Mouse (Mus musculus) stomach, embryonic 15.5 days (tissue): ENCODE data around the gene Ppfia4. TPM values are rescaled to one million over a fixed set of nuclear protein-coding genes. Genes with fewer than 3 reads are reported as not detected.

ENCODE experiments used
- ATAC-seq: fragments of 200-750 bp; cut with Nextera tagmentation; 2 replicates; pipeline ENCODE4 v1.8.0; 2017; ENCODE audit warnings: low read depth, moderate number of reproducible peaks, moderate TSS enrichment; ENCODE audit not compliant: insufficient read depth, low FRiP score
- H3K27ac ChIP-seq: fragments of 300-500 bp; sonication (generic); 2 replicates; pipeline ENCODE4 v1.5.1; 2015; ENCODE audit warnings: mild to moderate bottlenecking, inconsistent platforms
- H3K27me3 ChIP-seq: fragments of 300-500 bp; sonication (generic); replicated peaks from 2 replicates; pipeline ENCODE4 v1.6.1; 2015; ENCODE audit warnings: inconsistent platforms
- H3K36me3 ChIP-seq: fragments of 300-500 bp; sonication (generic); 2 replicates; pipeline ENCODE4 v1.6.1; 2015; ENCODE audit warnings: inconsistent platforms
- H3K4me1 ChIP-seq: fragments of 300-500 bp; sonication (generic); 2 replicates; pipeline ENCODE4 v1.6.1; 2015; ENCODE audit warnings: inconsistent platforms
- H3K4me2 ChIP-seq: fragments of 300-500 bp; sonication (generic); 2 replicates; pipeline ENCODE4 v1.6.1; 2015; ENCODE audit warnings: mild to moderate bottlenecking, inconsistent platforms
- H3K4me3 ChIP-seq: fragments of 300-500 bp; sonication (generic); replicated peaks from 2 replicates; pipeline ENCODE4 v1.5.1; 2015; ENCODE audit warnings: inconsistent platforms
- H3K9ac ChIP-seq: fragments of 300-500 bp; sonication (generic); 2 replicates; pipeline ENCODE4 v1.6.1; 2015; ENCODE audit warnings: inconsistent platforms
- H3K9me3 ChIP-seq: fragments of 300-500 bp; sonication (generic); 2 replicates; pipeline ENCODE4 v1.6.1; 2016; ENCODE audit warnings: inconsistent platforms
- WGBS: fragments of 180-500 bp; shearing (Covaris S2); methylation state at CpG from one replicate; pipeline ENCODE4 v1.1.7; 2015; 5-methylcytosine and 5-hydroxymethylcytosine counted together
- polyA plus RNA-seq: library from polyadenylated mRNA; unstranded; fragments of >200 nt; fragmentation: Nextera tagmentation; extraction: Ambion mirVana; gene quantifications from 2 replicates; pipeline ENCODE4 v1.2.1, GENCODE M21; 2015

The Ppfia4 gene
- polyA plus RNA-seq, 1 experiment from 2014 or later, result 5.8 TPM

GRCm38 (mm10) chr1:134292601-134293000, 40.1 kb downstream of the Ppfia4 start:
- 55% methylated on average over 9 of the region's 9 CpGs for WGBS
- Histone ChIP-seq H3K27me3 (no peaks in the 10 kb centered on the region), H3K4me2 (no peak overlapping the region), H3K36me3 (no peaks in the 10 kb centered on the region), H3K9me3 (no peaks in the 10 kb centered on the region), H3K27ac (no peak overlapping the region), H3K4me1 (peaks cover 11% of the 10 kb centered on the region; the same call in 1 of the 2 replicates), H3K4me3 (no peak overlapping the region), H3K9ac (no peak overlapping the region)
- no peak for ATAC-seq

DNA sequence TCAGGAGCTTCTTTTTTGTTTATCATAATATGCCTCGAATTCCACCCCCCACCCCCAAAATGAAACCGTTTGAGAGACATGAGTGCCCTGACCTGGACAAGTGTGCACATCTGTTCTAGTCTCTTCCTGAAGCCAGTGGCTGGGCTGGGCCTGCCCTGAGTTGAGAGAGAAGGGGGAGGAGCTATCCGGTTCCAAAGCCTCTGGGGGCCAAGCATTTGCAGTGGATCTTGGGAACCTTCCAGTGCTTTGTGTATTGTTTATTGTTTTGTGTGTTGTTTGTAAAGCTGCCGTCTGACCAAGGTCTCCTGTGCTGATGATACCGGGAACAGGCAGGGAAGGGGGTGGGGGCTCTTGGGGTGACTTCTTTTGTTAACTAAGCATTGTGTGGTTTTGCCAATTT, 40.7 kb downstream of the Ppfia4 start:
- Histone ChIP-seq H3K27me3 (no peaks in the 10 kb centered on the region), H3K9ac (no peak overlapping the region), H3K27ac (no peak overlapping the region), H3K9me3 (no peaks in the 10 kb centered on the region), H3K4me1 (peaks cover 11% of the 10 kb centered on the region; the same call in 1 of the 2 replicates), H3K36me3 (no peaks in the 10 kb centered on the region), H3K4me3 (no peak overlapping the region), H3K4me2 (no peak overlapping the region)
- WGBS, result 24% methylated on average over 5 of the region's 5 CpGs
- no peak for ATAC-seq

GRCm38 (mm10) chr1:134291555-134291954, 41.2 kb downstream of the Ppfia4 start:
- WGBS, result 74% methylated on average over 8 of the region's 8 CpGs
- no peak for ATAC-seq

GRCm38 (mm10) chr1:134290909-134291308, 41.8 kb downstream of the Ppfia4 start:
- 66% methylated on average over 5 of the region's 5 CpGs for WGBS
- Histone ChIP-seq H3K4me3 (no peak overlapping the region), H3K9ac (no peak overlapping the region), H3K27me3 (no peaks in the 10 kb centered on the region), H3K36me3 (no peaks in the 10 kb centered on the region), H3K4me2 (no peak overlapping the region), H3K4me1 (peaks cover 11% of the 10 kb centered on the region; the same call in 1 of the 2 replicates), H3K27ac (no peak overlapping the region), H3K9me3 (no peaks in the 10 kb centered on the region)
- no peak for ATAC-seq

More at GRCm38 (mm10) chr1:134291555-134291954, 41.2 kb downstream of the Ppfia4 start:
- no peaks in the 10 kb centered on the region for H3K27me3 ChIP-seq
- H3K9ac ChIP-seq, result no peak overlapping the region
- H3K4me1 ChIP-seq, result peaks cover 11% of the 10 kb centered on the region; the same call in 1 of the 2 replicates
- H3K27ac ChIP-seq, result no peak overlapping the region
- no peaks in the 10 kb centered on the region for H3K9me3 ChIP-seq
- no peak overlapping the region for H3K4me3 ChIP-seq
- H3K36me3 ChIP-seq, result no peaks in the 10 kb centered on the region
- no peak overlapping the region for H3K4me2 ChIP-seq

GRCm38 (mm10) chr1:134290300-134290699, 42.4 kb downstream of the Ppfia4 start:
- Histone ChIP-seq H3K27ac (no peak overlapping the region), H3K4me1 (peaks cover 11% of the 10 kb centered on the region; the same call in 1 of the 2 replicates), H3K36me3 (no peaks in the 10 kb centered on the region), H3K9me3 (no peaks in the 10 kb centered on the region), H3K4me2 (no peak overlapping the region), H3K9ac (no peak overlapping the region), H3K27me3 (no peaks in the 10 kb centered on the region), H3K4me3 (no peak overlapping the region)
- ATAC-seq, result no peak
- 95% methylated on average over 13 of the region's 13 CpGs for WGBS

DNA sequence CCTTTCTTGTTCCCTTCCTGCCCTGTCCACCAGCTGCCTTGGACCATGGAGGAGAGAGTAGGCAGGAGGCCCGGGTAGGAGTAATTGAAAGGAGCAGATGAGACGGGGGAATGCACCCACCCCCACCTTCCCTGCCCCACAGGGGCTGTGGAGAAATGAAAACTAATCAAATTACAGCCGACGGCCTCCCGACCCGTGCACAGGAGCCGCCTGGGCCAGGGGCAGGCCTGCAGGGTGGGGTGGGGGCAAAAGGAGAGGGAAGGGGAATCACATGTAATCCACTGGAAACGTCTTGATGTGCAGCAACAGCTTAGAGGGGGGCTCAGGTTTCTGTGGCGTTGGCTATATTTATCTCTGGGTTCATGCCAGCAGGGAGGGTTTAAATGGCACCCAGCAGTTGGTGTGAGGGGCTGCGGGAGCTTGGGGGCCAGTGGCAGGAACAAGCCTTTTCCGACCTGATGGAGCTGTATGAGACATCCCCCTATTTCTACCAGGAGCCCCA, 43.1 kb downstream of the Ppfia4 start, which contains the start of gene Myog:
Myog (plus strand) TSS at position 392 of the 502 bp plus-strand sequence.
- Histone ChIP-seq H3K4me1 (peaks cover 11% of the 10 kb centered on the region; the same call in 1 of the 2 replicates), H3K9ac (no peak within 1 kb of the TSS), H3K4me2 (no peak within 1 kb of the TSS), H3K27me3 (no peaks in the 10 kb centered on the region), H3K36me3 (no peaks in the 10 kb centered on the region), H3K27ac (no peak within 1 kb of the TSS), H3K4me3 (no peak within 1 kb of the TSS), H3K9me3 (no peaks in the 10 kb centered on the region)
- 46% methylated on average over 11 of the region's 11 CpGs for WGBS
- ATAC-seq, result no peak

DNA sequence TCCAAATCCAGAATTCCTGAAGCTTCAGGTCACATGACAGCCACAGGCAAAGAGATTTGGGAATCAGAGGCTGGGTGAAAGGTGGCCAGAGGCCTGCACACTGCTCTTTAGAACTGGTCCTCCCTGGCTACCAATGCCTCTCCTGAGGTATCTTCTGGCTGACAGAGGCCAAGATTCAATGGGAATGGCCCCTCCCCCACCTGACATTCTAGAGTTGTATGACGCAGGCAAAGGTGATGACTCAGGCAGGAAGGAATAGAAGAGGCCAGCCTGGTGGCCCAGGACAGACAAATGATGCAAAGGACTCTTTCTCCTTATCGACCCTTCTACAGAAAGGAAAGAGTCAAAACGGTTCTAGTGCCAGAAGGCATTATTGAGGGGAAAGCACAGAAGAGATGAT, 44.5 kb downstream of the Ppfia4 start:
- Histone ChIP-seq H3K27ac (no peak overlapping the region), H3K36me3 (no peaks in the 10 kb centered on the region), H3K4me1 (0 out of 2 replicates have a peak, but pooled peaks cover 9% of the 10 kb centered on the region), H3K27me3 (no peaks in the 10 kb centered on the region), H3K4me3 (no peak overlapping the region), H3K4me2 (no peak overlapping the region), H3K9me3 (no peaks in the 10 kb centered on the region), H3K9ac (no peak overlapping the region)
- ATAC-seq, result no peak
- WGBS, result 65% methylated on average over 3 of the region's 3 CpGs

- Histone ChIP-seq H3K27ac (no peak overlapping the region), H3K27me3 (no peaks in the 10 kb centered on the region), H3K36me3 (no peaks in the 10 kb centered on the region), H3K4me2 (no peak overlapping the region), H3K9ac (no peak overlapping the region), H3K4me3 (no peak overlapping the region), H3K9me3 (no peaks in the 10 kb centered on the region), H3K4me1 (no peaks in the 10 kb centered on the region)
- ATAC-seq, result no peak
- WGBS, result 56% methylated on average over 10 of the region's 10 CpGs
Measured at GRCm38 (mm10) chr1:134285458-134286120, 47.1 kb downstream of the Ppfia4 start.

GRCm38 (mm10) chr1:134283108-134283507, 49.6 kb downstream of the Ppfia4 start:
- no peaks in the 10 kb centered on the region for H3K9me3 ChIP-seq
- 30% methylated on average over 1 of the region's 1 CpGs for WGBS
- H3K27ac ChIP-seq, result no peak overlapping the region
- no peaks in the 10 kb centered on the region for H3K4me1 ChIP-seq
- H3K4me3 ChIP-seq, result no peak overlapping the region
- no peaks in the 10 kb centered on the region for H3K36me3 ChIP-seq
- H3K4me2 ChIP-seq, result no peak overlapping the region
- no peaks in the 10 kb centered on the region for H3K27me3 ChIP-seq
- no peak overlapping the region for H3K9ac ChIP-seq
- no peak for ATAC-seq

DNA sequence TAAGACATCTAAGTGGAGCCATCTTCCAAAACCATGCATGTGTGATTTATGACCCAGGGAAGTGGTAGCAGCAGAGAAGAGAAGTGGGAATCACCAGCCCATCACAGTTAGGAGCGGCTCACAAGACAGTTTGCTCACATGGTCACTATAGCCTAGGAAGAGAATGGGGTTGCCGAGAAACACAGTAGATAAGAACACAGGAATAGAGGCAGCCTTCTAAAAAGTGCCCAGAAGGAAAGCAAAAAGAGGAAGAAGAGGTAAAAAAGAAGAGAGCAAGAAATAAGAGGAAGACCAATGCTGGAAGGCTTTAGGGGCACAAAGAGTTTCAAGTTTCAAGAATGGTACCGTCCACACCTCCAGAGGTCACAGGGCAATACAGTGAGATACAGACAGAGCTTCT, 50.4 kb downstream of the Ppfia4 start:
- no peaks in the 10 kb centered on the region for H3K9me3 ChIP-seq
- H3K27ac ChIP-seq, result no peak overlapping the region
- WGBS, result 51% methylated on average over 3 of the region's 3 CpGs
- H3K4me2 ChIP-seq, result no peak overlapping the region
- no peak overlapping the region for H3K4me3 ChIP-seq
- ATAC-seq, result no peak
- H3K4me1 ChIP-seq, result no peaks in the 10 kb centered on the region
- no peaks in the 10 kb centered on the region for H3K36me3 ChIP-seq
- no peak overlapping the region for H3K9ac ChIP-seq
- no peaks in the 10 kb centered on the region for H3K27me3 ChIP-seq

GRCm38 (mm10) chr1:134281563-134281962, 51.2 kb downstream of the Ppfia4 start:
- no peaks in the 10 kb centered on the region for H3K4me1 ChIP-seq
- H3K9me3 ChIP-seq, result no peaks in the 10 kb centered on the region
- no peak overlapping the region for H3K4me2 ChIP-seq
- H3K4me3 ChIP-seq, result no peak overlapping the region
- H3K27ac ChIP-seq, result no peak overlapping the region
- WGBS, result 69% methylated on average over 4 of the region's 4 CpGs
- H3K27me3 ChIP-seq, result no peaks in the 10 kb centered on the region
- no peak overlapping the region for H3K9ac ChIP-seq
- H3K36me3 ChIP-seq, result no peaks in the 10 kb centered on the region
- no peak for ATAC-seq

- Histone ChIP-seq H3K36me3 (no peaks in the 10 kb centered on the region), H3K27ac (no peak overlapping the region), H3K9me3 (no peaks in the 10 kb centered on the region), H3K4me2 (no peak overlapping the region), H3K27me3 (no peaks in the 10 kb centered on the region), H3K4me3 (no peak overlapping the region), H3K9ac (no peak overlapping the region), H3K4me1 (no peaks in the 10 kb centered on the region)
- 79% methylated on average over 5 of the region's 5 CpGs for WGBS
- ATAC-seq, result no peak
Measured at GRCm38 (mm10) chr1:134280174-134280573, 52.6 kb downstream of the Ppfia4 start.
